Mouse (Mus musculus) brain, adult 2 months (tissue): Measurements from ENCODE around the gene Zbtb38.

ENCODE experiments used
- DNase-seq: peaks from one replicate; pipeline ENCODE4 v3.0.0; 2011; ENCODE audit warnings: low read depth, low spot score

The Zbtb38 gene

DNA sequence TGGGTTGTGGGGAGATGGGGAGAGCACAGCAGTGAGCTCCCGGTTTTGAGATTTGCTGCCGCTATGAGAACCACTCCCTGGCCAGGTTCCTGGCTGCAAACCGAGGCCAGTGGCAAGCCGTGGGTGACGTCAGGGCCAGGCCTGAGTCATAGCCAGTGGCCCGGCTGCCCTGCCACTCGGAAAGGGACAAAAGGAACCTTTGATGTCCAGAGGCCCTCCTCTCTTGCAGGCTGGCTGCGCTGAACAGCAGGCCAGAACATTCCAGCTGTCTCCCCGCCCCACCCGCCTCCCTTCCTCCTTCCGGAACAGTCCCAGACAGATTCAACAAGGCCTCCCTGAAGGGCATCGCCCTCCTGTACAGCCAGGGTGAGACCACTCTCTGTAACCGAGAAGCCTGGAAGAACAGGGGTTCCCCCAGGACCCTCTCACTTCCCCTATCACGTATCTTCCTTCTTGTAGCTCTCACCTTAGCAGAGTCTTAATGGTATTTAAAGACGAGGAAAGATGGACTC is at the start of gene Zbtb38:
Gene Zbtb38 (minus strand): TSS at position 229 of the 512 bp plus-strand sequence.
- peak; percentile 91 for DNase-seq

DNA sequence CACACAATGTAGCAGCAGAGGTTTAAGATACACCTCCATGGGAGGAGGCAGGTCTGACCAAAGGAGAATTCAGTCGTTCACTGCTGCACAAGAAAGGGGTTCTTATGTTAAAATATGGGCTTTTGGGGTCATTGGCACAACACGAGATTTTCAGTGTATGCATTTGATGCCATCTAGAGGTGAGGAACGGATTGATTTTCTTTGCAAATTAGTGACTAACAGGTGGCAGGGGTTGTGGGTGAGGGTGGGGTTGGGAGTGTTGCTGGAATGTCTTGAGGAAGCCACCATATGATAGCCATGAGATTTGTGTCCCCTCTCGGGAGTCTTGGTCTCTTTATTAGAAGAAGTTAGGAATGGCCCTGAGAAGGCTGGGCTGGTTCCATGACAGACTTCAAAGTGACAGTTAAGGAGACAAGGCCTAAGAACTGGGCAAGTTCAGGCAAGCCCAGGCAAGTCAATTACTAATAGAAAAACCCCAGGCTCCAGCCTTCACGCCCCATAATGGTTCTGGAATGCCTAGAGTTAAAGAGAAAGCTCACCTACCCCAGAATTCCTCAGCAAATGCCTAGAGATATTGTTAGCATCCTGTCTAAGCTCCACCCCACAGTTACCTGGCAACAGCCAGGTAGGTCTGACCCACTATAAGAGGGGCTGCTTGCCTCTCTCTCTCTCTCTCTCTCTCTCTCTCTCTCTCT is 47.6 kb upstream of the Zbtb38 start:
- DNase-seq = peak; percentile 69

DNA sequence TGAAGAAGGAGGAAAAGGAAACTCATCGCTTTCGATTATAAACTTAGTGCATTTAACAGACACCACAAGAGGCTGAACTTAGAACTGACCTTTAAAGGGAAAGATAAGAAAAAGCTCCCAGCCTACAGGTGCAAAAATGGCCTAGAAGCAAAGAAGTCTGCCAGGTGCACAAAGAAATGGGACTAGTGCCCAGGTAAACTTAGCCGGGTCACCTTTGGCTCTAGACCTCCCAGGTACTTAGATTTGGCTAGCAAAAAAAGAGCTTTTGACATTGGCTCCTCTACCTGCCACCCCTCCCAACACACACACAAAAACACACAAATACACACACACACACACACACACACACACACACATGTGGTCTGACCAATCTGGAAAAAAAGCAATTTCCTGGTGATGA is 44.7 kb upstream of the Zbtb38 start:
- no peak for DNase-seq

DNA sequence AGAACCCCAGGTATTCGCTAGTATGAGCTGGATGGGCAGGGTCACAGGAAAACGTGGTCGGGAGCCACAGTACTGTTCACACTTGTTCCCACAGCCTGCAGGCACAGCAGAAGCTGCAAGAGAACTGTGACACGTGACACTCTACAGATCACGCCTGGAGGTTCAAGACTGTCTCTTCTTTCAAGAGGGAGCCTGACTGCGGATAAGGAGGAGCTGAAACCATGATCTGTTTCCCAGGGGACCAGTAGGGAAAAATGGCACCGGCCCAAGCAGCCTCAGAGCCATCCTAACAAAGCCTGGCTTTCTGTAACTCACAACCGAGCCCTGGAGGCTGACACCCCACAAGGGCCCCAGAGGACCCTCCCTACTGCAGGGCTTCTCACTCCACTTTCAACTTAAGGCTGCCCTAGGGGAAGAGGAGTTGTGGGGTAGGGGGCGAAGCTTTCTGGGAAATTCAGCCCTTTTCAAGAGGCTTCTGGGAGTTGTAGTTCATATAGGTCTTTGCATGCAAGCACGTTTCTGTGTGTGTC is 42.8 kb upstream of the Zbtb38 start:
- DNase-seq = peak; percentile 81

DNA sequence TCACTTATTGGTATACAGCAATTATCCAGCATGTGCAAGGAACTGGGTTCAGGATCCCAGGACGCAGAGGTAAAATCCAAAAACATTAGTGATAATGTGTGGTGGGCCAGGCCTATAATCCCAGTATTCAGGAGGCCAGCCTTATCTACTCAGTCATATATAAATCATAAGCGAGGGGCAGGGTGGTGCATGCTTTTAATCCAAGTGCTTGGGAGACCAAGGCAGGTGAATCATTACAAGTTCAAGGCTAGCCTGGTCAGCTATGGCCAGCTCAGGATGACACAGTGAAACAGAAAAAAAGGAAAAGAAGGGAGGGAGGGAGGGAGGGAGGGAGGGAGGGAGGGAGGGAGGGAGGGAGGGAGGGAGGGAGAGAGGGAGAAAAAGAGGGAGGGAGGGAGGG is 42.0 kb upstream of the Zbtb38 start:
- no peak for DNase-seq

DNA sequence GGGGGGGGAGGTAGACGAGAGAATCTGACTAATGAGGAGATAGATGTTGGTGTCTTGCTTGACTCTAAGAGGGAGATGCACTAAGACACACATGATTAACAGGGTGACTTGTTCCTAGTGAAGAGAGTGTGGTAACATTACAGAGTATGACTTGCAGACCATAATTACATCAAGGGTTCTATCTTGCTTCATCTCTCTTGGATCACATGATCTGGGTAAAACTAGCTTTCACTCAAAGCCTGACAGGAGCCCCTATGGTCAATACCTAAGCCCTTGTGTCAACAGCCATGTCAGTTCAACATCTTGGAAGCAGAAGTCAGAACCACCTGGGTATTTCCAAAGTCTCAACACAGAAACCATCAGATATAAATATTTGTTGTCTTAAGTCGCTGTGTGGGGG is 39.9 kb upstream of the Zbtb38 start:
- DNase-seq = no peak

DNA sequence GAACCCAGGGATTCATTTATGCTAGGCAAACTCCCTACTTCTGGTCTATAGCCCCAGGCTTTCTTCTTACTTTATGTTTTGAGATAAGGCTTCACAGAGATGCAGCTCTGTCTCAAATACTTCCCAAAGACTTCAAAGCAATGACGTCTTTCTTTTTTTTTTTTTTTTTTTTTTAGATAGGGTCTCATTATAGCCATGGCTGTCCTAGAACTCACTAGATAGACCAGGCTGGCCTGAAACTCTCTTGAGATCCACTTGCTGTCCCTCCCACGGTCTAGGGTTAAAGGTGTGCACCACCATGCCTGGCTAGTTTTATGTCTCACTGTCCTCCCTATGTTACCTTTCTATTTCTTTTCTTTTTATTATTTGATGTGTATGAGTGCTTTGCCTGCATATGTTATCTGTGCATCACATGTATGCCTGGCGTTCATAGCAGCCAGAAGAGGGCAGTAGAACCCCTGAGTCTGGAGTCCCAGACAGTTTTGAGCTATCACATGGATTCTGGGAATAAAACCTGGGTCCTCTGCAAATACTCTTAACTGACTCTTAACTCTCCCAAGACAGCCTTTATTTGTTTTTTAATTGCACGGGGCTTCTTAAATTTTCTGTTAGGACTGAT is 37.9 kb upstream of the Zbtb38 start:
- no peak for DNase-seq

DNA sequence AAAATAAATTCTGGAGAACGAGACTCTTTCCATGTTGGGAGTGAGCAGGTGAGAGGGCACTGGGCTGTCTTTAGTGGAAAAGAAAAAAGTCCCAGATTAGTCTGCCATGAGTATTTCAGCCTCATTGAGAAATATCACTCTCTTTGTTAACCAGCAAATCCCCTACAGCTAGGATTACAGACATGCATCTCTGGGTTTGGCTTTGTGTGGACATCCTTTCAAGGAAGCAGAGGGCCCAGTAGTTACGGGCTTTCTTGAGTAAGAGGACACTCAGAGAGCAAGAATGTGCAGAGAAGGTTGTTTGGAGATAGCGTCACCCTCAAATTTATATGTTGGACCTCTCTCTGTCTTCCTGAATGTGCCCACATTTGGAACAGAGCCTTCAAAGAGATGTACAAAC is 37.3 kb upstream of the Zbtb38 start:
- DNase-seq = no peak

DNA sequence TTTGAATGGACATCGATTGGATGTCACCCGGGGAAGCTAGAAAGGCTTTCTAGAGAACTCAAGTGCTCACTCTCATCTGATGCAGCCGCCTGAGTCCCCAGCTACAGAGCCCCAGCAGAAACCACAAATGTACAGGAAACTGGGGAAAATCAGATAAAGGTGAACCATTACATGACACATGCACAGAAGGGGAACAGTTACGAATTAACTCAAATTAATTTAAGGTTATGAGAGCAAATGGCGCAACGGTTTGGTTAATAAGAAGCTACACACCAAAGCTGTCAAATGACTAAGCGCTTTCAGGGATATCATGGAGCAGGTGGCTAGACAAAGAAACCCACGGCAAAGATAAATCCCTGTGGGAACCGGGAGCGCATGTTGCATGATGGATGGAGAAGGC is 35.2 kb upstream of the Zbtb38 start:
- no peak for DNase-seq

DNA sequence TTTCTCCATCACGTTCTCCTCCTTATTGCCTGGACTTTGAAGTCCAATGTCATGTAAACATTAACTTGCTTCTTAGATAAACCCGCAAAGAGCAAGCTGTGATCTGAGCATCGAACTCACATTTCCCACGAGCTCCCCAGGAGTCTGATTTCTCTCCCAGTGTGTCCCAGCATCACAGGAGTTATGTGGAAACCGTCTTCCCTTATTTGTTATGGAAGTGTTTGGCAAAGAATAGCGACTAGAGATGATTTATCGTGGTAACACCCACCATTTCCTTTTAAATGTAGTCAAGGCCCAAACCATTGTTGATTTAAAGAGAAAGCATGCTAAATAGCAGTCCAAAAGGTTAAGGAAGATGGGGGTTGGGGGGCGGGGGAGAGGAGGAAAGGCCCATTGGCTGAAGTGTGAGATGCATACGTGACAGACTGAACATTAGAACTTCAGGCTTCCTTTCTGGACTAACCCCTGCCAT is 33.3 kb upstream of the Zbtb38 start:
- no peak for DNase-seq

DNA sequence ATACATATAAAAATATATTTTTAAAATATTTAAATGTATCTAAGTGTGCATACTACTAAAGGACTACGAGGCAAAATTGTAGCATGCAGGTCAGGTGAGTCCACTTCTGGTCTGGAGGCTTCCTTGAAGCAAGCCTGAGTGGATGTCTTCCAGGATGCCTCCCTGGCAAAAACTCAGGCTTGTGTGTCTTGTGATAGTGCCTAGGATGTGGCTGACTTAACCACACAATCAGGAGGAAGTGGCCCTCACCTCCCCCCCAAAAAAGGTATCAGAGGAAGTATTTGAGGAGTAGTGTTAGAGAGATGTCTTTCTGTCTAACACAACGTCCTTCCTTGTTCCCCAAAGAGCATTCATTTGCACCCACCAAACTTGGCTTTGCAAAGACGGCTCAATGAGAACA is 32.6 kb upstream of the Zbtb38 start:
- no peak for DNase-seq

DNA sequence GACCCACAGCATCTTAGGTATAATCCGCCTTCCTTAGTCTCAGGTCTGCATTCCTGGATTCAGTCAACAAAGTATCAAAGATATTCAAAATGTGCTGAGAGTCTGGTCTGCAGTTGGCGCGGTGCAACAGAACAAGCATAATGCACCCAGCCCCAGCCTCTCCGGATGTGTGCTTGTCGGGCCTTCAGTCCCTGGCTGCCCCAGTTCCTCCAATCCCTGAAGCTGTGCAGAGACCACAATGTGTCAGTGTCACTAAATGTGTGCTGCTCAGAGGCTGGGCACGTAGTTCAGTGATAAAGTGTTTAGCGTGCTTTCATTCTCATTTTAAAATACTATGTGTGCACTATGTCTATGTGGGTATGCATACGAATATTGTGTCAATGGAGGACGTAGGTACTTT is 31.0 kb upstream of the Zbtb38 start:
- no peak for DNase-seq

DNA sequence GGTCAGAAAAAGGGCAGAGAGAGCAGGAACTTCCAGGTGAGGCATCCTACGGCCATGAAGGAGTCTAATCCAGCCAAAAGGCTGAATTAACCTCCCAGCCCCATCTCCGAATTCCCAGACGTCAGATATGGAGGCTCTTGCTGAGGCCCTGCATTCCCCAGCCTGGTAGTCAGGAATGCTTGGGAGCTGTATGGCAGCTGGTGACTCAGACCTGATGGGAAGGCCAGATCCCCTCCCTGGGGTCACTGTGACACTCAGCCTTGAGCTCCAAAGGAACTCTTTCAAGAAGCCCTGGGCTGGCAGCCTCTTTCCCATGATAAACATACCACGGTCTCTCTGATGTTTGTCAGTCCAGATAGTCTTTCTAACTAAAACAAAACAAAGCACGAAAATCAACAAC is 30.6 kb upstream of the Zbtb38 start:
- DNase-seq = no peak

DNA sequence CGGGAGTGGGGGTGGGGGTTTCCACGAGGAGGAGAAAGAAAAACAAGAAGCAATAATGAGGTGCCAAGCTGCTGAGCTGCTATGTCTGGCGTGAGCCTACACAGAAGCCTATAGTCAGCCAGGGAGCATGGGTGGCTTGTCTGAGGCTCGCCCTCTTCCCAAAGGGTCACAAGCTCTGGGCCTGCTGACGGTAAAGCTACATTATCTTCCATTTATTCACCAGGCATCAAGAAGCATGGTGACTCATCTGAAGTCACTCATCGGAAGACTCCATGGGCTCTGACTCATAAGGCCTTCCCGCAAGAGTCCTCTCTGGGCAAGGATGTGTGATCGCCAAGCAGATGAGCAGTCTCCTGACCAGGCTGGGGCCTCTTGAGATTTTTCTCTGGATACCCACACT is 29.4 kb upstream of the Zbtb38 start:
- peak; percentile 72 for DNase-seq

DNA sequence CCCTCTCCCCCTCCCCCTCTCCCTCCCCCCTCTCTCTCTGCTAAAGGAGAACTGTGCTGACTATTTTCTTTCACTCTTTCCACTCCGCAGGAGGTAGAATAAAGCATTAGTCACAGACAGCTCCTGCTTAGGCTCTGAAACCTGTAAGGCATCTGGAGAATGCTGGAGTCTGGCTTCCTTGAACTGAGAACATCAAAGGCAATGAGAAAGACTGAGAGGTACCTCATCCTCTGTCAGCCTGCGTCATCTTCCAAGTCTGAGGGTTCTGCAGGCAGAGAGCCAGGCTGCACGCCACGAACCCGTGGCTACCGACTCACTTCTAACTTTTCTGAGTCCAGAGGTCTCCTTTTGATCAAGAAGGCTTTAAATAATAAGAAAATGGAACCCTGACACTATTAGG is 20.5 kb upstream of the Zbtb38 start:
- peak; percentile 59 for DNase-seq

DNA sequence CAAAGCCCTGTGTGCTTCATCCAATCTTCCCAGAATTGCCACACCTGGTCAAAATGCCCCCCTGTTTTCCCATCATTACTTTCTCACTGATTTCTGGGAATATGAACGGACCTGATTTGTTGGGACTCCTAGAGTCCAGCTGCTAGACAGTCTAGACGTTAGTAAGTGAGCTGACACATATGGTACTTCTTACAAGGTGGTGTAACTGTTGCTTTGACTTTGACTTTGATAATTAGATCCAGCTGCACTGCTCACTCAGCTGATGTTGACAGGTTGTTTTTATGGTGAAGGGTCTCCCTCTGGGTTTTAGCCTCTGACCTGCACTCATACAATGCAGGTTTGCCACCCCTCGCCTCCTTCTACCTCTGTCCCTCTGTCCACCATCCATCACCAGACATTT is 17.8 kb upstream of the Zbtb38 start:
- DNase-seq = no peak

DNA sequence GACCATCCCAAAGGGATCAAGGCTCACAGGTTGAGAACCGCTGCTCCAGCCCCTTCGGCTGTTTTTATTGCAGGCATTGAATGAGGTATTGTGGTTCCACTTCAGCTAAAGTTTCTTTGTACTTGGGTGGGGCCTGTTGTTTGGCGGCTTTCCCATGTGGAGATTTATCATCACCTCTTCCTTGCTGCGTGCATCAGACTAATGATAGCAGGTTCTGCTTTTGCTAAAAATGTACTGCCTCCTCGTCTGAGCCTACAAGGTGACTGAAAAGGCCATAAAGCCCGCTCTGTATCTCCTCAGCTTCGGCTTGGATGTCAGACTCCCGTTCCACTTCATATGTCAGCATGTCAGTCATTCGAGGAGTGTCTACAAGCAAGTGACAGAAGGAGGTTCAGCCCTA is 17.0 kb upstream of the Zbtb38 start:
- no peak for DNase-seq

DNA sequence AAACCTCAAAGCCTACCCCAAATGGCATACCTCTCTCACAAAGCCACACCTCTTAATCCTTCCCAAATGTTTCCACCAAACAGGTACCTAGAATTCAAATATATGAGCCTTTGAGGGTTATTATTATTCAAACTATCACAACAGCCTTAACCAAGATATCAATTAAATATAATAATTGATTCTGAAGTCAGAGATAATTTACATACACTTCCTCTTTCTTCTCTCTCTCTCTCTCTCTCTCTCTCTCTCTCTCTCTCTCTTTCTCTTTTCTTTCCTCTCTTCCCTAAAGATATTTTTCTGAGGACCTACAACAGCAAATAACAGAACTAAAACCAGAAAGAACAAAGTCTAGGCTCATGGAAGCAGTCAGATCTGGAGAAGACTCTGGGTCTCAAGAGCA is 15.2 kb upstream of the Zbtb38 start:
- DNase-seq = no peak

DNA sequence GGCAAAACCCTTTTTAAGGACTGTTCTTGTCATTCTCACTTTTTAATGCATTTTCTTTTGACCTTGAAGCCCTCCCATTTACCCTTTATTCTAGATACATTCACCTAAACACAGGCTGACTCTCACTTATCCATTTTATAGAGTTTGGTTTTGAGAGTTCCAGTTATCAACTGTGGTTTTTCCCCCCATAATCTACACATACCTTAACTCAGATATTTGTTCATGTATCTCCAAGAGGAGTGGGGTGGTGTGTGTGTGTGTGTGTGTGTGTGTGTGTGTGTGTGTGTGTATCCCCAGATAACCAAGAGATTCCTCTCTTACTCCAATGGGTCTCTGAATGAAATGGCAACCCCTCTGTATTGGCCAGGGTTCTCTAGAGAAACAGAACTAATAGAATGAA is 13.4 kb upstream of the Zbtb38 start:
- no peak for DNase-seq

DNA sequence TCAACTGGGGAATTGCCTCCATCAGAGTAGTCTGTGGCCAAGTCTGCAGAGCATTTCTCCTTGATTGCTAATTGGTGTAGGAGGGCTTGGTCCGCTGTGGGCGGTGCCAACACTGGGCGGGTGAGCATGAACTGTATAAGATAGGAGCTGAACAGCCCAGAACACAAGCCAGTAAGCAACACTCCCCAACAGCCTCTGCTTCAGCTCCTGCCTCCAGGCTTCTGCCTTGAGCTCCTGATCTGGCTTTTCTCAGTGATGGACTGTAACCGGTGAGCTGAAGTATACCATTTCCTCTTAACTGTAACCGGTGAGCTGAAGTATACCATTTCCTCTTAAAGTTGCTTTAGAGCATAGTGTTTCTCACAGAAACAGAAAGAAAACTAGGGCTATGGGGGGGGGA is 12.8 kb upstream of the Zbtb38 start:
- DNase-seq = no peak

DNA sequence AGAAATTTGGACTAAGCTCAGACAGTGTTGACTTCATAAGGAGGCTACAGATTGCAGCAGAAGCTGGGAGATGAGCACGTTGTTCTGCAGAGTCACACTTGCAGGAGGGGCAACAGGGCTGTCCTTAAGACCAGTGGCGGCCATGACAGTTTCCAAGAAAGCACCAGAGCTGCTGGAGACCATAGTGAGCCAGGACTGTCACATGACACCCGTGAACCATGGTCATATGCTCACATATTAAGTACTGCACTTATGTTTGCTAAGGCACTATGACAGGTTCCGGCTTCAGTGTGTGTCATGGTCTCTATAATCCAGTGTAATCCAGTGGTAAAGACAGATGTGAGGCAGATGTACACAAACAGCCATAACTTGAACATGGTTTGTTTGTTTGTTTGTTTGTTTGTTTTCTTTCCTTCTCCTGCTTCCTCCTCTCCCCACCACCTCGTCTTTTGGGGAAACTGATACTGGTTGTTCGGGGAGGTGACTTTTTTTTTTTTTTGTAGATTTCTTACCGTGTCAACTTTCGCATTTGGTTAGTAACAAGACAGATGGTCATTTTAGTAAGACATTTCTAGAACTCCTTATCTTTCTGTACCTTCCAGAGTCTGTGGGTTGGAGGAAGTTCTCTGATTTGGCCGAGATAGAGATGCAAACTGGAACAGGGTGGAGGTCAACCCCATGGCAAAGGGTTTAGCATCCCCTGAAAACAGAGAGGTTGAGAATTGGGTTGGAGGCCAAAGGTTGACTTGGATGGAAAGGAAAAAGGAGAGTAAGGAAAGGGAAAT is 11.4 kb upstream of the Zbtb38 start:
- no peak for DNase-seq

DNA sequence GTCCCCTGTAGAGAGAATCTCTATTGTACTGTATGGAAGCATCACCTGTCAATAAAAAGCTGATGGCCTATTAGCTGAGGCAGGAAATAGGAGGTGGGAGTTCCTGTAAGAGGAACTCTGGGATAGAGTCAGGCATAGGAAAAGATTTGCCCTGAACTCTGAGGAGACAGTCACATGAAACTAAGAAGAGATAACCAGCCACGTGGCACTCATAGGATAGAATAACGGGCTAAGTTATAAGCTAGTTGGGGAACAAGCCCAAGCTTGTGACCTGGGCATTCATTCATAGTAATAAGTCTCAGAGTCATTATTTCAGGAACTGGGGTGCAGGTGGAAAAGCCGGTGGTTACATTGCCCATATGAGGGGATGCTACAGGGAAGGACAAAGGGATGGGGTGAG is 10.4 kb upstream of the Zbtb38 start:
- DNase-seq = no peak
